Mouse (Mus musculus) MEL (cell line): ENCODE measurements at regions not wholly inside any gene's neighbourhood (a gene's known extent, or its start where the extent isn't known, plus 50 kb on each side); places are given as distances from the start of the nearest gene placed in this dataset.

Experiments
- DNase-seq: peaks from one replicate; pipeline ENCODE4 v3.0.0; 2011; ENCODE audit warnings: low read depth, low spot score
- H3K27ac ChIP-seq: 2 replicates; pipeline ENCODE4 v1.5.1; 2012; ENCODE audit warnings: low read depth, mild to moderate bottlenecking, control low read depth, low read length, moderate library complexity; ENCODE audit not compliant: control insufficient read depth
- H3K27me3 ChIP-seq, 2 experiments: fragments of 150-350 bp in 1 of 2; sonication (generic) in 1 of 2; 2 replicates each; pipeline ENCODE4 v1.6.1; 2012; ENCODE audit warnings: low read length in 2 of 2, mild to moderate bottlenecking in 2 of 2, improper control_type of control experiment in 1 of 2, moderate library complexity in 1 of 2; ENCODE audit not compliant: insufficient read depth in 2 of 2, control insufficient read depth in 1 of 2
- H3K36me3 ChIP-seq, 2 experiments: 2 replicates each; pipeline ENCODE4 v1.6.1; 2012 to 2014; ENCODE audit warnings: low read length in 2 of 2, improper control_type of control experiment in 1 of 2, inconsistent platforms in 1 of 2, mild to moderate bottlenecking in 1 of 2; ENCODE audit not compliant: insufficient read depth in 2 of 2, control insufficient read depth in 1 of 2
- H3K4me1 ChIP-seq, 2 experiments: fragments of 150-350 bp in 1 of 2; sonication (generic) in 1 of 2; 2 replicates each; pipeline ENCODE4 v1.6.1; 2012; ENCODE audit warnings: low read length in 2 of 2, improper control_type of control experiment in 1 of 2, mild to moderate bottlenecking in 1 of 2; ENCODE audit not compliant: insufficient read depth in 2 of 2, control insufficient read depth in 1 of 2
- H3K4me3 ChIP-seq, 2 experiments: fragments of 150-350 bp in 1 of 2; sonication (generic) in 1 of 2; 2 replicates each; pipeline ENCODE4 v1.5.1; 2012; ENCODE audit warnings: low read depth in 2 of 2, low read length in 2 of 2, mild to moderate bottlenecking in 2 of 2, moderate library complexity in 2 of 2, control low read depth in 1 of 2, improper control_type of control experiment in 1 of 2; ENCODE audit not compliant: control insufficient read depth in 1 of 2, insufficient read depth in 1 of 2
- H3K79me2 ChIP-seq: 2 replicates; pipeline ENCODE4 v1.6.1; 2012; ENCODE audit warnings: mild to moderate bottlenecking, low read length, moderate library complexity; ENCODE audit not compliant: control insufficient read depth, poor library complexity, insufficient read depth
- H3K9ac ChIP-seq: 2 replicates; pipeline ENCODE4 v1.6.1; 2012; ENCODE audit warnings: low read depth, mild to moderate bottlenecking, control low read depth, low read length, moderate library complexity; ENCODE audit not compliant: control insufficient read depth, poor library complexity, severe bottlenecking
- H3K9me3 ChIP-seq: fragments of 150-350 bp; sonication (generic); replicated peaks from 2 replicates; pipeline ENCODE4 v1.6.1; 2012; ENCODE audit warnings: mild to moderate bottlenecking, low read length, improper control_type of control experiment, moderate library complexity; ENCODE audit not compliant: insufficient read depth
- BHLHE40 ChIP-seq: IDR thresholded peaks from 2 replicates; pipeline ENCODE4 v1.6.1; 2012; ENCODE audit warnings: low read depth, mild to moderate bottlenecking, inconsistent platforms, low read length, improper control_type of control experiment, borderline replicate concordance
- E2F4 ChIP-seq: IDR thresholded peaks from 2 replicates; pipeline ENCODE4 v1.6.1; 2011; ENCODE audit warnings: low read depth, low read length, improper control_type of control experiment, borderline replicate concordance
- EP300 ChIP-seq, 2 experiments: IDR thresholded peaks; 2 replicates each; pipeline ENCODE4 v1.6.1; 2011; ENCODE audit warnings: improper control_type of control experiment in 2 of 2, low read length in 2 of 2, low read depth in 1 of 2, mild to moderate bottlenecking in 1 of 2
- ETS1 ChIP-seq: IDR thresholded peaks from 2 replicates; pipeline ENCODE4 v1.6.1; 2012; ENCODE audit warnings: low read depth, mild to moderate bottlenecking, inconsistent platforms, low read length, improper control_type of control experiment, moderate library complexity
- GABPA ChIP-seq: IDR thresholded peaks from 2 replicates; pipeline ENCODE4 v1.6.1; 2012; ENCODE audit warnings: low read depth, mild to moderate bottlenecking, inconsistent platforms, low read length, improper control_type of control experiment, moderate library complexity
- HCFC1 ChIP-seq: IDR thresholded peaks from 2 replicates; pipeline ENCODE4 v1.6.1; 2012; ENCODE audit warnings: low read depth, mild to moderate bottlenecking, inconsistent platforms, low read length, improper control_type of control experiment, moderate library complexity
- JUND ChIP-seq: IDR thresholded peaks from 2 replicates; pipeline ENCODE4 v1.6.1; 2011; ENCODE audit warnings: low read depth, mild to moderate bottlenecking, improper control_type of control experiment, low read length
- KAT2A ChIP-seq: conservative IDR thresholded peaks from 2 replicates; pipeline ENCODE4 v1.6.1; 2012; ENCODE audit warnings: low read depth, low read length, improper control_type of control experiment, inconsistent platforms
- MAX ChIP-seq: IDR thresholded peaks from 2 replicates; pipeline ENCODE4 v1.6.1; 2011; ENCODE audit warnings: low read length, improper control_type of control experiment
- MEF2A ChIP-seq: IDR thresholded peaks from 2 replicates; pipeline ENCODE4 v1.6.1; 2014; ENCODE audit warnings: low read depth, mild to moderate bottlenecking, inconsistent platforms, low read length, improper control_type of control experiment; ENCODE audit not compliant: poor library complexity, insufficient replicate concordance, severe bottlenecking; ENCODE audit errors: extremely low read depth
- MXI1 ChIP-seq: IDR thresholded peaks from 2 replicates; pipeline ENCODE4 v1.6.1; 2011; ENCODE audit warnings: mild to moderate bottlenecking, low read depth, low read length, improper control_type of control experiment
- NRF1 ChIP-seq: IDR thresholded peaks from 2 replicates; pipeline ENCODE4 v1.6.1; 2014; ENCODE audit warnings: low read depth, mild to moderate bottlenecking, inconsistent platforms, low read length, improper control_type of control experiment, moderate library complexity; ENCODE audit not compliant: poor library complexity, insufficient read depth, severe bottlenecking
- POLR2A ChIP-seq, 2 experiments: IDR thresholded peaks; 2 replicates each; pipeline ENCODE4 v1.6.1; 2011 to 2012; ENCODE audit warnings: low read length in 2 of 2, mild to moderate bottlenecking in 2 of 2, control low read depth in 1 of 2, improper control_type of control experiment in 1 of 2, low read depth in 1 of 2, moderate library complexity in 1 of 2; ENCODE audit not compliant: control insufficient read depth in 1 of 2, insufficient read depth in 1 of 2, poor library complexity in 1 of 2
- POLR2AphosphoS2 ChIP-seq: IDR thresholded peaks from 2 replicates; pipeline ENCODE4 v1.6.1; 2011; ENCODE audit warnings: low read length, improper control_type of control experiment
- RAD21 ChIP-seq: IDR thresholded peaks from 2 replicates; pipeline ENCODE4 v1.6.1; 2011; ENCODE audit warnings: mild to moderate bottlenecking, low read depth, low read length, improper control_type of control experiment
- RCOR1 ChIP-seq: IDR thresholded peaks from 2 replicates; pipeline ENCODE4 v1.6.1; 2012; ENCODE audit warnings: low read depth, mild to moderate bottlenecking, inconsistent platforms, low read length, improper control_type of control experiment
- SIN3A ChIP-seq: IDR thresholded peaks from 2 replicates; pipeline ENCODE4 v1.6.1; 2012; ENCODE audit warnings: low read length, improper control_type of control experiment, inconsistent platforms
- TAL1 ChIP-seq: IDR thresholded peaks from 2 replicates; pipeline ENCODE4 v1.6.1; 2012; ENCODE audit warnings: mild to moderate bottlenecking, inconsistent platforms, low read length, moderate library complexity, mixed read lengths
- TBP ChIP-seq: IDR thresholded peaks from 2 replicates; pipeline ENCODE4 v1.8.0; 2011; ENCODE audit warnings: low read depth, low read length, improper control_type of control experiment
- UBTF ChIP-seq: IDR thresholded peaks from 2 replicates; pipeline ENCODE4 v1.6.1; 2012; ENCODE audit warnings: low read depth, mild to moderate bottlenecking, inconsistent platforms, low read length, improper control_type of control experiment, moderate library complexity, borderline replicate concordance; ENCODE audit not compliant: insufficient read depth
- USF1 ChIP-seq: IDR thresholded peaks from 2 replicates; pipeline ENCODE4 v1.6.1; 2014; ENCODE audit warnings: low read depth, mild to moderate bottlenecking, inconsistent platforms, low read length, improper control_type of control experiment, moderate library complexity
- USF2 ChIP-seq, 2 experiments: IDR thresholded peaks; 2 replicates each; pipeline ENCODE4 v1.6.1; 2011 to 2012; ENCODE audit warnings: improper control_type of control experiment in 2 of 2, low read length in 2 of 2, borderline replicate concordance in 1 of 2, inconsistent platforms in 1 of 2, low read depth in 1 of 2, mild to moderate bottlenecking in 1 of 2; ENCODE audit not compliant: insufficient read depth in 1 of 2

DNA sequence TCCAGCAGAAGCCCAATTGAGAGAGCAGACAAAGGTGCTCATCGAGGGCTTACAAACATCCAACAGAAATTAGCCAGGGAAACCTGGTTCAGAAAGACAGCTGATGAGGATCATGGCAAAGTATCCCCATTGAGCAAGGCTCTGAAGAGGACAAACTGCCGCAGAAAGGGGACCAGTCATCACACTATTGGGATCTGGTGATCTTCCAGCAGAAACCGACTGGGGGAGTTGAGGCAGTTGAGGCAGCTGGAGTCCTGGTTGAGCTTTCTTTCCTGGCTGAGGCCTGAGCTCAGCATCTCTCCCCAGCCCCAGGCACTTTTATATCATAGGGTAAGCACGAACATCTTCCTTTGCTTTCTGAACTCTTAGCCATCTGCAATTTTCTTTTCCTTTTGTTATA, 282.7 kb downstream of the Insig2 start:
- no peaks in the 10 kb centered on the region for H3K9me3 ChIP-seq
- no peaks in the 10 kb centered on the region for H3K36me3 ChIP-seq
- TF ChIP-seq JUND (no peak), E2F4 (no peak), ETS1 (no peak), TAL1 (no peak), USF1 (no peak), EP300 (IDR thresholded peaks at IDR 0.05; ENCODE audit: low read depth in 1 of 2, low read length in 2 of 2) (no peak), POLR2AphosphoS2 (no peak), MXI1 (no peak), MEF2A (no peak), RCOR1 (no peak), RAD21 (no peak), BHLHE40 (no peak), HCFC1 (no peak), USF2 (IDR thresholded peaks at IDR 0.05; ENCODE audit: borderline replicate concordance in 1 of 2, insufficient read depth in 1 of 2, low read depth in 1 of 2, low read length in 2 of 2) (no peak)
- no peak overlapping the region for H3K4me3 ChIP-seq
- H3K27ac ChIP-seq: no peak overlapping the region
- no peak for DNase-seq
- H3K9ac ChIP-seq: no peak overlapping the region
- H3K79me2 ChIP-seq: no peaks in the 10 kb centered on the region
- no peaks in the 10 kb centered on the region for H3K4me1 ChIP-seq
- H3K27me3 ChIP-seq: no peaks in the 10 kb centered on the region

- DNase-seq: no peak
- Histone ChIP-seq H3K4me1 (no peaks in the 10 kb centered on the region), H3K9ac (no peak overlapping the region), H3K36me3 (no peaks in the 10 kb centered on the region), H3K9me3 (no peaks in the 10 kb centered on the region), H3K27me3 (no peaks in the 10 kb centered on the region), H3K4me3 (no peak overlapping the region), H3K27ac (no peak overlapping the region), H3K79me2 (no peaks in the 10 kb centered on the region)
- TF ChIP-seq TBP (no peak), SIN3A (no peak), MXI1 (no peak), GABPA (no peak), KAT2A (no peak), BHLHE40 (no peak), NRF1 (no peak), RAD21 (no peak), MAX (no peak), UBTF (no peak), USF1 (no peak), POLR2A (IDR thresholded peaks at IDR 0.05; ENCODE audit: control insufficient read depth in 1 of 2, insufficient read depth in 1 of 2, low read depth in 1 of 2, low read length in 2 of 2, poor library complexity in 1 of 2) (no peak), TAL1 (no peak)
Measured at GRCm38 (mm10) chr1:121050695-121051495, 281.5 kb downstream of the Insig2 start.
